Mouse (Mus musculus) E14TG2a.4 (cell line): ENCODE measurements at regions not wholly inside any gene's neighbourhood (a gene's known extent, or its start where the extent isn't known, plus 50 kb on each side); places are given as distances from the start of the nearest gene placed in this dataset.

Source experiments
- H3K27me3 ChIP-seq: 2 replicates; pipeline ENCODE4 v1.6.1; 2014; ENCODE audit warnings: low read length, control low read depth; ENCODE audit not compliant: insufficient read depth
- H3K36me3 ChIP-seq: 2 replicates; pipeline ENCODE4 v1.6.1; 2014; ENCODE audit warnings: low read length, control low read depth; ENCODE audit not compliant: insufficient read depth
- H3K4me1 ChIP-seq: replicated peaks from 2 replicates; pipeline ENCODE4 v1.6.1; 2014; ENCODE audit warnings: low read depth, low read length, control low read depth
- H3K4me3 ChIP-seq: replicated peaks from 2 replicates; pipeline ENCODE4 v1.5.1; 2014; ENCODE audit warnings: mild to moderate bottlenecking, low read length
- H3K9me3 ChIP-seq: 2 replicates; pipeline ENCODE4 v1.6.1; 2014; ENCODE audit warnings: low read length, control low read depth
- CTCF ChIP-seq: conservative IDR thresholded peaks from 2 replicates; pipeline ENCODE4 v1.5.1; 2014; ENCODE audit warnings: low read length
- NANOG ChIP-seq: IDR thresholded peaks from 2 replicates; pipeline ENCODE4 v1.6.1; 2014; ENCODE audit warnings: borderline replicate concordance, low read length, mixed read lengths
- POU5F1 ChIP-seq: IDR thresholded peaks from 2 replicates; pipeline ENCODE4 v1.6.1; 2014; ENCODE audit warnings: low read length, borderline replicate concordance

GRCm38 (mm10) chr12:109745731-109746484, 145.8 kb upstream of the Rtl1 start:
- no peaks in the 10 kb centered on the region for H3K27me3 ChIP-seq
- peaks cover 47% of the 10 kb centered on the region for H3K4me1 ChIP-seq
- H3K36me3 ChIP-seq, result peaks cover 79% of the 10 kb centered on the region
- H3K4me3 ChIP-seq, result no peak overlapping the region
- peaks cover 3% of the 10 kb centered on the region; the same call in 1 of the 2 replicates for H3K9me3 ChIP-seq
- TF ChIP-seq NANOG, result no peak
- no peak for TF ChIP-seq POU5F1
- TF ChIP-seq CTCF, result no peak

GRCm38 (mm10) chr12:109747201-109747600, 147.1 kb upstream of the Rtl1 start:
- Histone ChIP-seq H3K36me3 (peaks cover 66% of the 10 kb centered on the region), H3K4me1 (peaks cover 42% of the 10 kb centered on the region), H3K27me3 (peaks cover 4% of the 10 kb centered on the region; the same call in 1 of the 2 replicates), H3K4me3 (no peak overlapping the region), H3K9me3 (peaks cover 3% of the 10 kb centered on the region; the same call in 1 of the 2 replicates)
- TF ChIP-seq POU5F1 (no peak), CTCF (no peak), NANOG (no peak)

GRCm38 (mm10) chr12:109747776-109748175, 147.6 kb upstream of the Rtl1 start:
- peaks cover 41% of the 10 kb centered on the region for H3K4me1 ChIP-seq
- TF ChIP-seq POU5F1, result no peak
- no peak for TF ChIP-seq CTCF
- TF ChIP-seq NANOG, result no peak
- no peak overlapping the region for H3K4me3 ChIP-seq
- peaks cover 5% of the 10 kb centered on the region; the same call in 1 of the 2 replicates for H3K27me3 ChIP-seq
- H3K9me3 ChIP-seq, result peaks cover 1% of the 10 kb centered on the region; the same call in 1 of the 2 replicates
- H3K36me3 ChIP-seq, result peaks cover 60% of the 10 kb centered on the region

GRCm38 (mm10) chr12:109748326-109749059, 148.4 kb upstream of the Rtl1 start:
- Histone ChIP-seq H3K36me3 (peaks cover 53% of the 10 kb centered on the region), H3K9me3 (no peaks in the 10 kb centered on the region), H3K4me3 (no peak overlapping the region), H3K27me3 (peaks cover 5% of the 10 kb centered on the region; the same call in 1 of the 2 replicates), H3K4me1 (peaks cover 34% of the 10 kb centered on the region)
- TF ChIP-seq NANOG, result no peak
- TF ChIP-seq CTCF, result no peak
- no peak for TF ChIP-seq POU5F1

- Histone ChIP-seq H3K4me1 (peaks cover 33% of the 10 kb centered on the region), H3K36me3 (peaks cover 45% of the 10 kb centered on the region), H3K9me3 (no peaks in the 10 kb centered on the region), H3K27me3 (peaks cover 5% of the 10 kb centered on the region; the same call in 1 of the 2 replicates), H3K4me3 (peak overlapping the region; percentile 43; the same call in 1 of the 2 replicates)
- no peak for TF ChIP-seq NANOG
- TF ChIP-seq CTCF, result no peak
- TF ChIP-seq POU5F1, result no peak
Measured at GRCm38 (mm10) chr12:109749256-109749655, 149.1 kb upstream of the Rtl1 start.

GRCm38 (mm10) chr12:109749711-109750243, 149.6 kb upstream of the Rtl1 start:
- Histone ChIP-seq H3K4me3 (peak overlapping the region; percentile 43), H3K27me3 (peaks cover 5% of the 10 kb centered on the region; the same call in 1 of the 2 replicates), H3K36me3 (peaks cover 43% of the 10 kb centered on the region), H3K4me1 (peaks cover 33% of the 10 kb centered on the region), H3K9me3 (no peaks in the 10 kb centered on the region)
- TF ChIP-seq POU5F1 (no peak), CTCF (peak; percentile 45)

GRCm38 (mm10) chr12:109754986-109755385, 154.9 kb upstream of the Rtl1 start:
- H3K36me3 ChIP-seq, result no peaks in the 10 kb centered on the region
- TF ChIP-seq POU5F1 (no peak), NANOG (no peak), CTCF (no peak)
- H3K4me1 ChIP-seq, result peaks cover under 1% of the 10 kb centered on the region; the same call in 1 of the 2 replicates
- no peaks in the 10 kb centered on the region for H3K9me3 ChIP-seq
- H3K4me3 ChIP-seq, result no peak overlapping the region
- peaks cover 5% of the 10 kb centered on the region; the same call in 1 of the 2 replicates for H3K27me3 ChIP-seq

GRCm38 (mm10) chr12:109764293-109764692, 164.2 kb upstream of the Rtl1 start:
- H3K4me3 ChIP-seq, result no peak overlapping the region
- no peaks in the 10 kb centered on the region for H3K36me3 ChIP-seq
- H3K4me1 ChIP-seq, result no peaks in the 10 kb centered on the region
- H3K27me3 ChIP-seq, result 0 out of 2 replicates have a peak, but pooled peaks cover 7% of the 10 kb centered on the region
- TF ChIP-seq CTCF (no peak), NANOG (no peak), POU5F1 (no peak)
- H3K9me3 ChIP-seq, result peaks cover 5% of the 10 kb centered on the region; the same call in 1 of the 2 replicates
